ENCODE assay signal across 14 mouse cellular contexts in the genomic region with DNA sequence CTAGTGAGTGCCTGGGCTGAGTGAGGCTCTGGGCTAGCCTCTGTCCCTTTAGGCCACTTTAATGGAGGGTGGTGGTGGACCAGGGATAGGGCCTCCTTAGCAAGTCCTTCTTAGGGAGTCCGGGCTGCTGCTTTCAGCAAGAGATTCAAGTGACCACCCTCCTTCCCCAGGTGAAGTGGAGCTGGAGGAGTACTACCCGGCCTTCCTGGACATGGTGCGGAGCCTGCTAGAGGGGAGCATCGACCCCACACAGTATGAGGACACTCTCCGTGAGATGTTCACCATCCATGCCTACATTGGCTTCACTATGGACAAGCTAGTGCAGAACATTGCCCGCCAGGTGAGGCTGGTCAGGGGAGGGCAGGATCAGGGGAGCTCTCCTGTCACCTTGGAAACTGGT. TPM values are rescaled to one million over a fixed set of nuclear protein-coding genes. Genes with fewer than 3 reads are reported as not detected.
DNase-seq lines count a peak whose midpoint lies in the region; ATAC-seq lines count a peak whose summit lies in the region.
"Had no signal": no experiment of that assay in that cellular context is flagged by ENCODE, and none has a peak within 500 bp of the region (broad histone marks: within the 10 kb centered on the region; RNA-seq: fewer than 3 reads in every experiment).

No protein-coding gene starts in this region.

- DNase-seq in layer of hippocampus, postnatal 25 days (ENCODE audit: extremely low spot score in 1 of 2, low spot score in 1 of 2) = peak; percentile 1 to 8
- DNase-seq in layer of hippocampus, postnatal 14 days (ENCODE audit: low spot score in 2 of 2) = no peak
- peak; percentile 1 for DNase-seq in right cerebral cortex, postnatal 4 days
- DNase-seq in right cerebral cortex, postnatal 14 days = no peak
- DNase-seq in urinary bladder, postnatal 4 days (ENCODE audit: low spot score in 2 of 2) = peak; percentile 13 to 53
- DNase-seq in urinary bladder, postnatal 25 days (ENCODE audit: low spot score) = no peak
- DNase-seq: adrenal gland, postnatal 36 days; cerebellum, adult 11-12 months; forebrain, postnatal 0 days; kidney, adult 11 months had no signal

- ATAC-seq in CD4-positive, CD25-positive, alpha-beta regulatory T cell, adult 4 months = no peak
- ATAC-seq: forebrain, postnatal 0 days; hindbrain, embryonic 16.5 days; lung, postnatal 0 days; midbrain, embryonic 13.5 days had no signal

RNA-seq across cellular contexts. Expression of gene F2rl3, which starts 11.4 kb away (rescaled TPM):
- under 1 TPM; 0.15 to 0.28 TPM for total RNA-seq in layer of hippocampus, postnatal 25 days (2021)
- total RNA-seq in layer of hippocampus, postnatal 14 days (2021) = under 1 TPM in 1 of 2 experiments, not detected in 1; 0.18 TPM
- polyA plus RNA-seq in CD4-positive, CD25-positive, alpha-beta regulatory T cell, adult 4 months (2017; shearing (Covaris generic)) = 10 to 100 TPM in 1 of 2 experiments, 1 to 10 TPM in 1; 6.1 to 10.2 TPM

RNA-seq across cellular contexts. Expression of gene Sin3b, which starts 27.2 kb away (rescaled TPM):
- 100 to 1,000 TPM; 168 to 169 TPM for total RNA-seq in layer of hippocampus, postnatal 25 days (2021)
- 100 to 1,000 TPM; 158 to 162 TPM for total RNA-seq in layer of hippocampus, postnatal 14 days (2021)
- polyA plus RNA-seq in CD4-positive, CD25-positive, alpha-beta regulatory T cell, adult 4 months (2017; shearing (Covaris generic)) = 100 to 1,000 TPM in 1 of 2 experiments, 10 to 100 TPM in 1; 75.3 to 102 TPM

Comparison
In these comparisons a context has a peak if more than half of its experiments do, and no peak if none do; other contexts are left out.
1. DNase-seq: peak in layer of hippocampus, postnatal 25 days (2 of 2), right cerebral cortex, postnatal 4 days (single experiment) and urinary bladder, postnatal 4 days (2 of 2); none in layer of hippocampus, postnatal 14 days (0 of 2), right cerebral cortex, postnatal 14 days (single experiment) and urinary bladder, postnatal 25 days (single experiment).